Mouse (Mus musculus): Measurements from ENCODE around the gene Ctsd. TPM values are rescaled to one million over a fixed set of nuclear protein-coding genes. Genes with fewer than 3 reads are reported as not detected.
"Not testable (repeated sequence)": the region's sequence is repeated elsewhere in the genome, so short reads cannot be mapped to it uniquely, and the experiment has no call there.

Gene Ctsd
- total RNA-seq, 2 experiments from 2014 or later: 330 to 388 TPM

DNA sequence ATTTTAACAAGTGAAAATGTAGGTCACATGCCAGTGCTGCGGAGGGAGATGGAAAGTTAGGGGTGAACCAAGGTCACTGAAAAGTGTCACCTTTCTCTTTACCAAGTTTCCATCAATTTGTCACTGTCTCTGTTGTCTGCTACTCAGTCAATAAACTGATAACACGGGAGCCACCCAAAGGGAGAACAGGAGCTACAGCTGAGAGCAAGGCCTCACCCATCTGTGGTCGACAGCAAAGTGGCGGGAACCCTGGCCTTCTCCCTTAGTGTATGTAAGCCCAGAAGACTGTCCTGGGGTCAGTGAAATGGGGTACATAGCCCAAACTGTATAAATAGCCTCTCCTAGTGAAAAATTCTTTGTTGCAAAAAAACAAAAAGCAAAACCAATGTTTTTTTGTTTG is 40.3 kb downstream of the Ctsd start:
- no peak for DNase-seq
- intact Hi-C loops (cut with DNase I): no loop called here

DNA sequence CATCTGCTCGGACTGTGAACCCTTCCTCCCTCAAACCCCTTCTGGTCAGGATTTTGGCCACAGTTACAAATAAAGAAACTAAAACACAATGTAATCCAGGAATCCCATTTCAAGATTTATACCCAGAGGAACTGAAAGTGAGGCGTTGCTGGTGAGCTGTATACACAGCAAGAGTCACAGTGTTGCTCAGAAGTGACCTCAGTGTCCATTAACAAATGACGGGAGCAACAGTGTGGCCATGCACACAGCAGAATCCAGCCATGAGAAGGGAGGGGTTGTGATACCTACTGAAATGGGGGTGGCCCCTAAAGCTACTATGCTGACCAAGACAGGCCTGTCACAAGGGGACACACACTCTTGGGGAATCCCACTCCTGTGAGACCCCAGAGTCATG is 45.6 kb downstream of the Ctsd start:
- no peak for DNase-seq
- intact Hi-C loops (cut with DNase I): no loop called here

DNA sequence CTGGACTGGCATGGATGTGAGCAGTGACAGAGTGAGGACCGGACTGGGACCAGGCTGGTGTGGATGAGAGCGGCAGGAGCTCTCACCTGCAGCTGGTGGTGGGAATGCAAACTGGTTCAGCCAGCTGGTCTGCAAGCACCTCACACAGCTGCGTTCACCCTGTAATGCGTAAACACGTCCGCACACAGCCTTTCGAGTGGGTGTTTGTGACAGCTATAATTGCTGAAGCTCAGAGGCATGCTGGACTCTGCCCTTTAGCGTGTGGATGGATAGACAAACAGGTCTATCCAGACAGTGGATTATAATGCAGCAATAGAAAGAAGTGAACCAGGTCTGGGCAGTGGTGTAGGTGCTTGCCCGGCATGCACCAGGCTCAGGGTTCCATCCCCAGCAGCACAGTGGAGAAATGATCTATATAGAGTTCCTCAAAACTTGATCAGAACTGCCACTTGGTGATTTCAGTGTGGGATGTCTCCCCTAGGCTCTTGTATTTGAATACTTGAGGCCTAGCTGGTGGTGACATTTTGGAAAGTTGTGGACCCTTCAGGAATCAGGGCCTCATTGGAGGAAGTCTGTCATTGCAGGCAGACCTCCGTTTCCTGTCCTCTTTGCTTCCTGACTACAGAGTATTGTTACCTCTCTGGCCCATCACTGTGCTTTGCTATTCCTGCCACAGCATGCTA is 46.1 kb downstream of the Ctsd start:
- no peak for DNase-seq
- intact Hi-C loops (cut with DNase I): no loop called here

DNA sequence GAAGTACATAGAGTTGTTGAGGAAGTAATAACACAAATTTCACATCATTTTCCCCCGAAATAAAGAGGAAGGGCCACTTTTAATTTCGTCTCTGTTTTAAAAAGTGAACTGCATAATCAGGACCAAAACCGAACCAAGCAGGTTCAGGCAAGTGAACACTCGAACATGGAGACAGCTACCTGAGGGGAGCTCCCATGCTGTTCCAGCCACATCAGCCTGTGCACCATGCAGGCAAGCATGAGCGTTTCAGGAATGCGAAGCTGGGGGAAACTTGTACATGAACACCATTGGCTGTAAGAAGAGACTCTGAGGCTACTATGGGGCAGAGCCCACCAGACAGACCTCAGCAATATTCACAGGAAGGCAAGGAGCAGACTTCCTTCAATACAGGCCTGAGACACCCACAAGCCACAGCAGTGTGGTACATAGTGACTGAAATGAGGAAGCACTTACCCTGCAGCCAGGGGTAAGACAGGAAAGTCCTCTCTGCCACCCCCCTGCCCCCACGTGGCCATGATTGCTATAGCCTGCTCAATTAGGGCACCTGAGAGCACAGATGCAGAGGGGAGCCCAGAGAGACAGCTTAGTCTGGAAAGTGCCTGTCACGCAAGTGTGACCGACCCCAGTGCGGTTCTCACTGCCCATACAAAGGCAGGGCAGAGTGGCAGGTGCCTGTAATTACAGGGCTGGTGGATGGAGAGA is 47.4 kb downstream of the Ctsd start:
- intact Hi-C loops (cut with DNase I): no loop called here
- no peak for DNase-seq

DNA sequence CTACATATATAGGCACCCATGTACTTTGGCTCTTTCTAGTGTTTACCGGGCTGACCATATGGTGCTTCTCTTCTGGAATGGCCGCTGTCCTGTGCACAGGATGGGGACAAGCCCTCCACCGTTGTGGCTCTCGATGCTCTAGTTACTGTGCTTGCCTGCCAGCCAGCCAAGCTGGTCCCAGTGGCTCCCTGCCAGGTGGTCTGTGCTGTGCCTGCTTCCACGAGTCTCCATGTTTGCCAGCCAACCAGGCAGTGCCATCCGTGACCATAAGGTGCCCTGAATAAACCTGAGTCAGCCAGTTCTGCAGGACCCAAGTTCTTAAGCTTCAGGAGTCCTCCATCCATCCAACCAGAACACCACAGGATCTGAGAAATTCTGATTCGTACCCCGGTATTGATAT is 52.7 kb downstream of the Ctsd start:
- DNase-seq: no peak
- intact Hi-C loops (cut with DNase I): loop anchor here (2.0 to 10.0 kb wide), 3 partner anchors 92 to 190 kb away; partner anchors contain the start of gene Tnnt3

DNA sequence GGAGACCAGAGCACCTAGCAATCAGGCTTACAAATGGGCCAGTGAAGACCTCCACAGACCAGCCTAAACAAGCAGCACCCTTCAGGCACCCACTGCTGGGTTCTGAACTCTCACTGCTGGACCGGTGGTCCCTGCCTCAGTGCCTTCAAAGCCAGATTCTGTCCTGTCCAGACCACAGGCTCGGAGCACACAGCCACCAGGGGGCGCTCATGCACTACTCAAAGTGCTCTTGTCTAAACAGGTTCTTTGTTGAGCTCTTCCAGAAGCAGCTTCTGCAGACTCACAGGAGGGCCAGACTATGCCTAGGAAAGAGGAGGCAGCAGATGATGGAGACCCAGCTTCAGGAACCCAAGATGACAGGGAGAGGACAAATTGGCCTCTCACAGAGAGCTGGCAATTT is 53.6 kb downstream of the Ctsd start:
- peak; percentile 82 to 86 for DNase-seq
- intact Hi-C loops (cut with DNase I): loop anchor here (2.0 to 10.0 kb wide), 4 partner anchors 93 to 248 kb away; partner anchors contain the start of gene Tnnt3

DNA sequence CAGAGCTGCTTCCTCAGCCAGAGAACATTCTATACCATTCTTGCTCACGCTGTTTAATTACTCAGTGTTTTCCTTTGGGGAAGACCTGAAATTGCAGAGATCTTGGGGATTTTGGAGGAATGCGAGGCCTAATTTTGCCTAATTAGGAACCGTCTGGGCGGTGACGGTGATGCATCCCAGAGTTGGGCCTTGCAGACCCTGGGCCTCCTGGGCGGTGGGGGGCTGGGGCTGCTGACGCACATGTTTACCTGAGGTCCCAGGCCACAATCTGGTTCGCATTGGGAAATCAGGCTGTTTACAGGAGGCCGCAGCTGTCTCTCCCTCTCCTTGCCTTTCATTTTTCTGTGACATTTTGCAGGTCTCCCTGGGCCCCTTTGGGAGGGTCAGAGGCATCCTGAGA is 55.1 kb downstream of the Ctsd start:
- DNase-seq: not testable (repeated sequence)
- intact Hi-C loops (cut with DNase I): loop anchor here (1.0 to 10.0 kb wide), 4 partner anchors 101 to 250 kb away; partner anchors contain the start of gene Tnnt3

DNA sequence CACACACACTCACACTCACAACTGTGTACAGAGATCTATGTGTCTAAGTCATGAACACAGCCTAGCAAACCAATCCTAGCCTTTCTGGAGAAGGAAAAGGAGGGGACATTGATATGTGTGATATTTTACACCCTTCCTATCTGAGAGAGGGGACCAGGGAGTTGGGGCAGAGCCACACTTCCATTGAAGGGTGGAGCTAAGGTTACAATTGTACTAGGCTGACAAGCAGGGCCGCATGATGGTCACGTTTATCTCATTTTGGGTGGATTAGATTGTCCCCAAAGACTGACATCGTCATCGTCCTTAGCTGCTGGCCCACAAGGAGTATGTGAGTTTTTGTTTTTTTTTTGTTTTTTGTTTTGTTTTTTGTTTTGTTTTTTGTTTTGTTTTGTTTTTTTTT is 56.6 kb downstream of the Ctsd start:
- no peak for DNase-seq
- intact Hi-C loops (cut with DNase I): loop anchor here (5.0 to 10.0 kb wide), 3 partner anchors 164 to 251 kb away; partner anchors contain the start of gene Tnnt3

DNA sequence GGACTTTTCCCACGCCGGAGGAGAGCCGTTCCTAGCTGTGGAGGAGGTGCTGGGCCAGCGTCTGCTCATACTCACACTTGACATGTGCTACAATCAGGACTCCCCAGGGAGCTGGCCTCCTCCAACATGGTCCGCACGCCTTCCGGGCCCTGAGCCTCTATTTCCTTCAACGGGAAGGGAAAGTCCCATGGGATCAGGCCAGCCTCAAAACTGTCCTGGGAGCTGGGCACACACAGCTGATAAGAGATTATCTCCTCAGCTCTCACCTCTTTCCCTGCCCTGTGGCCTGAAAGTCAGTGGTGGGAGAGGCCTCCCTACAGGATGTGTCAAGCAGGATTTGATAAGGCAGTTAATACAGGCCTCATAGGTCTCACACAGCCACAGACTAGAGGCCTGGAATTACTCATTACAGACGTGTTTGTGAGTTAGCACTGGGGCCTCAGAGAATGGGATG is 57.5 kb downstream of the Ctsd start:
- DNase-seq: peak in 1 of 2 experiments; percentile 19
- intact Hi-C loops (cut with DNase I): loop anchor here (5.0 to 10.0 kb wide), 3 partner anchors 165 to 252 kb away; partner anchors contain the start of gene Tnnt3

DNA sequence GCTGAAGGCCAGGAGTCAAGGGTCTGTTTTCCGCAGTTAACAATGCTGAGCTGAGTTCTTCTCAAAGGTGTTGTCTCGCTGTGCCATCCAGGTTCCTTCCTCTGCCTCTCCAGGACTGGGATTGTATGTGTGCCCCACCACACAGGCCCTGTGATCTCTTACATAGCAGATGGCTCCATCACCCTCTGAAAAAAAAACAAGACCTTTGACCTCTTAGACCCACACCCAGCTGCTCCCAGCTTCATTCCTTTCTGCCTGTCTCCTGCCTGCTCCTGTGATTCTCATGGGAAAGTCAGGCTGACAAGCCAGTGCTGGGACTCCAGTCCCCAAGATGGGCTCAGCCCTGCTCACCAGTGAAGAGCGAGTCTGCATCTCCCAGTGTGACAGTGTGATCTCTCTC is 59.3 kb downstream of the Ctsd start:
- intact Hi-C loops (cut with DNase I): no loop called here
- DNase-seq: no peak

DNA sequence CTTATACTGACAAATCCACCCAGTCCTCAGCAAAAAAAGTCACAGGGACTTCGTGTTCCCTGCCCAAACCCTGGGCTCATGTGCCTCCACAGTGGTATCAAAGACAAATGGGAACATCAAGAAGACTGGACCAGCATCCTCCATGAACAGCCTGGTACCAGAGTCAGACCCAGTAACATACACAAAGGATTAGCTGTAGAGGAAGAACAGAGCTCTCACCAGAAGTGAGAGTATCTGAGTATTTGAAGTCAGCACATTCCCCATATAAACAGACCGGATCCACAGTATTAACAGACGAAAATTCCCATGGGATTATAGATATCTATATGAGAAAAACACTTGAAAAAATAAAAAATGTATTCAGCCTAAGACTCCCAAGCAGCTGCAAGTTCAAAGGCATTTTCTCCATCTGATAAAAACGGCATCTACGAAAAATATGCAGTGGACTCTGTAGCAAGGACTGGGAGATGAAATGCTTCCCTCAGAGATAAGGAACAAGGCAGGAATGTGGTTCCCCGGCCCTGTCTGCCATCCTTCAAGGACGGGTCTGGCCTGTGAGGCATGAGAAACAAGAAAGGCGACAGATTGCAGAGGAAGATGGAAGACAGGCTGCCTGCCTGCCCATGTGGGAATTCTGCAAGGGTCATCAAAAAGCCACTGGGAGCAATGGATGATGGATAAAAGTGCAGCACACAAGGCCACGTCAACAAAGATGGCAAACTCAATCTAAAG is 61.0 kb downstream of the Ctsd start:
- DNase-seq: no peak
- intact Hi-C loops (cut with DNase I): no loop called here

Other genes starting within 250 kb of the Ctsd start
- not detected for gene Gm45337, start 243.4 kb downstream of the Ctsd start, total RNA-seq (2021)
- not detected for gene Gm29735, start 230.9 kb downstream of the Ctsd start, total RNA-seq (2021)
- gene Gm4553, start 222.3 kb downstream of the Ctsd start, total RNA-seq (2021): not detected
- not detected for gene Krtap5-2, start 212.0 kb downstream of the Ctsd start, total RNA-seq (2021)
- not detected for gene Gm10153, start 197.6 kb downstream of the Ctsd start, total RNA-seq (2021)
- gene Krtap5-3, start 186.7 kb downstream of the Ctsd start, total RNA-seq (2021): not detected
- gene Gm7579, start 176.2 kb downstream of the Ctsd start, total RNA-seq (2021): not detected
- not detected for gene Krtap5-5, start 158.1 kb downstream of the Ctsd start, total RNA-seq (2021)
- not detected for gene Gm40460, start 147.0 kb downstream of the Ctsd start, total RNA-seq (2021)
- not detected for gene Gm2431, start 129.7 kb downstream of the Ctsd start, total RNA-seq (2021)
- not detected for gene Gm4559, start 113.7 kb downstream of the Ctsd start, total RNA-seq (2021)
- gene Krtap5-1, start 90.9 kb downstream of the Ctsd start, total RNA-seq (2021): not detected
- not detected for gene Krtap5-4, start 84.5 kb downstream of the Ctsd start, total RNA-seq (2021)
- 1 to 10 TPM; 2.8 to 6.8 TPM for gene Ifitm10, start 14.3 kb downstream of the Ctsd start, total RNA-seq (2021)
- gene Gm49369, start 5.4 kb downstream of the Ctsd start, total RNA-seq (2021): 1 to 10 TPM; 3.9 to 9.2 TPM
- not detected for gene Syt8, start 46.8 kb upstream of the Ctsd start, total RNA-seq (2021)
- gene Tnni2, start 53.8 kb upstream of the Ctsd start, total RNA-seq (2021): over 10,000 TPM; 17,613 to 18,280 TPM
- gene Lsp1, start 72.8 kb upstream of the Ctsd start, total RNA-seq (2021): 10 to 100 TPM; 37.2 to 75.3 TPM
- over 10,000 TPM; 32,612 to 32,921 TPM for gene Tnnt3, start 110.8 kb upstream of the Ctsd start, total RNA-seq (2021)
- gene Mrpl23, start 144.6 kb upstream of the Ctsd start, total RNA-seq (2021): 1 to 10 TPM; 1.8 to 6.1 TPM

All from gastrocnemius, postnatal 36 days (tissue).